In the genomic region with DNA sequence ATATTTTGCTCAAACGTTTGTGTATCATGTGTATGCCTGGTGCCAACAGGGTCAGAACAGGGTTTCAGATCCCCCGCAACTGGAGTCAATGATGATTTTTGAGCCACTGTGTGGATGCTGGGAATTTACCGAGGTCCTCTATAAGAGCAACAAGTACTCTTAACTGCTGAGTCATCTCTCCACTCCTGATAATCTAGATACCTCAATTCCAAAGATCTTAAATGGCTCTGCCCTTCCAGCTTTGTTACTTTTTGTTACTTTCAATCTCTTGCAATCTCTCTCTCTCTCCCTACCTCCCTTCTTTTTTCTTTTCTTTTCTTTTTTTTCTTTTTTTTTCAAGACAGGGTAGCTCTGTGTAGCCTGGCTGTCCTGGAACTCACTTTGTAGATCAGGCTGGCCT, we compare ENCODE assay signal across 18 mouse cellular contexts. TPM values are rescaled to one million over a fixed set of nuclear protein-coding genes. Genes with fewer than 3 reads are reported as not detected.
"Had no signal": no experiment of that assay in that cellular context is flagged by ENCODE, and none has a peak within 500 bp of the region (broad histone marks: within the 10 kb centered on the region; RNA-seq: fewer than 3 reads in every experiment).

No protein-coding gene starts in this region.

- H3K9me3 ChIP-seq: midbrain, embryonic 10.5 days; midbrain, embryonic 12.5 days; neural tube, embryonic 12.5 days had no signal

- H3K36me3 ChIP-seq: midbrain, embryonic 10.5 days; midbrain, embryonic 12.5 days; neural tube, embryonic 12.5 days had no signal

- H3K9ac ChIP-seq: lung, embryonic 14.5 days; midbrain, embryonic 12.5 days; neural tube, embryonic 12.5 days had no signal

- H3K4me2 ChIP-seq: lung, embryonic 14.5 days; midbrain, embryonic 12.5 days; neural tube, embryonic 12.5 days had no signal

- H3K27ac ChIP-seq: midbrain, embryonic 10.5 days; midbrain, embryonic 12.5 days; neural tube, embryonic 12.5 days had no signal

- H3K27me3 ChIP-seq: midbrain, embryonic 12.5 days; neural tube, embryonic 12.5 days had no signal

- ATAC-seq: midbrain, embryonic 16.5 days had no signal

- DNase-seq: lung, adult 18-20 months; lung, embryonic 14.5 days; lung, postnatal 10 days; lung, postnatal 4 days; midbrain, embryonic 14.5 days; retina, postnatal 1 day; right cerebral cortex, adult 18-20 months; right cerebral cortex, postnatal 25 days; right cerebral cortex, postnatal 4 days; spleen, adult 18-20 months; thymus, adult 18-20 months; thymus, postnatal 14 days; thymus, postnatal 36 days had no signal

- H3K4me3 ChIP-seq: midbrain, embryonic 10.5 days; midbrain, embryonic 12.5 days; neural tube, embryonic 12.5 days had no signal

- H3K4me1 ChIP-seq: midbrain, embryonic 10.5 days; midbrain, embryonic 12.5 days; neural tube, embryonic 12.5 days had no signal

RNA-seq across cellular contexts. Expression of a gene that starts 38.0 kb away (rescaled TPM):
- total RNA-seq: neutrophil, adult 5-6 weeks had no signal
